Mouse (Mus musculus): ENCODE measurements around the gene Entpd6. TPM values are rescaled to one million over a fixed set of nuclear protein-coding genes. Genes with fewer than 3 reads are reported as not detected.

The Entpd6 gene
- 7.0 and 7.9 TPM in 2 replicates for total RNA-seq (2021)
- long read RNA-seq, transcript Entpd6-201 (14 exons, 2,540 nt) = major isoform, 9 of 22 reads
- long read RNA-seq, partial matches to known transcripts = 5 of 22 reads
- long read RNA-seq, other reads (novel, unspliced or antisense) = 8 of 22 reads

DNA sequence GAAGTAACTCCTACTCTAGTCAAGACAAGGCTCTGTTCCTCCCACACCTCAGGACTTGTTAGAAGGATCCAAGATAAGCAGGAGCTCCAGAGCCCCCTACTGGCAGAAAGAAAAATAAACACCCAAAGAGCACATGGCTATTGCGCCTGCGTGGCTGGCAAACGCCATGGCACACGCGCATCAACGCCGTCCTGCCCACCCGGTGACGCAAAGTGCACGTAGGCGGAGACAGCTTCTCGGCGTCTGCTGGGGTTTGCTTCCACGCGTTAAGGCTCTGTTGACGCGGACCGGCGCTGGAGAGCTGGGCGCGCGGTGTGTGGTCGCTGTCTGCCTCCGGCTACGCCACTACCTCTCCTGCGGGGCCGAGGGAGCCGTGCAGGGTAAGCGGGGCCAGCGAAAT, at the start of gene Entpd6:
Entpd6 (plus strand) TSS at position 189 of the 400 bp plus-strand sequence.
- DNase-seq = peak; percentile 92

DNA sequence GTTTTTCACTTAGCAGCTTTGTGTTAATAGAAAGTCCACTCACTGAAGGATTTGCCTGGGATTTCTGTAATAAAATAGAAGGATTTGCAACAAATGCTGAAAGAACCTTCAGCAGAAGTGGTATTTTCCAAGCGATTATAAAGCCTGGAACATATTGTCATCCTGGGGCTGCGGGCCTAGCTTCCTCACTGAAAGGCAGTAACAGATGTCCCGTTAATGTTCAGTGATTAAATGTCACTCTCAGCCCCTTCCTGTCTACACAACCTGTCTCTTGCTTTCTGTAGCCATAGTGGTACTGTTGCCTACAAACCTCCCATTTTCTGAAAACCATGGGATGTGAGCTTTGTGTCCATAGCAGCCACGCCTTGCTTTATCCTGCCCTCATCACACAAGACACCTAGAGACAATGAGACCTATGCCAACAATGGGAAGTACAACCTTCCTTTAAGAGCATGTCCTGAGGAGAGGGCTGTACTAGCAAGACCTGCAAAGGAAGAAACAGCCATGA, 36.6 kb upstream of the Entpd6 start:
- no peak for DNase-seq

DNA sequence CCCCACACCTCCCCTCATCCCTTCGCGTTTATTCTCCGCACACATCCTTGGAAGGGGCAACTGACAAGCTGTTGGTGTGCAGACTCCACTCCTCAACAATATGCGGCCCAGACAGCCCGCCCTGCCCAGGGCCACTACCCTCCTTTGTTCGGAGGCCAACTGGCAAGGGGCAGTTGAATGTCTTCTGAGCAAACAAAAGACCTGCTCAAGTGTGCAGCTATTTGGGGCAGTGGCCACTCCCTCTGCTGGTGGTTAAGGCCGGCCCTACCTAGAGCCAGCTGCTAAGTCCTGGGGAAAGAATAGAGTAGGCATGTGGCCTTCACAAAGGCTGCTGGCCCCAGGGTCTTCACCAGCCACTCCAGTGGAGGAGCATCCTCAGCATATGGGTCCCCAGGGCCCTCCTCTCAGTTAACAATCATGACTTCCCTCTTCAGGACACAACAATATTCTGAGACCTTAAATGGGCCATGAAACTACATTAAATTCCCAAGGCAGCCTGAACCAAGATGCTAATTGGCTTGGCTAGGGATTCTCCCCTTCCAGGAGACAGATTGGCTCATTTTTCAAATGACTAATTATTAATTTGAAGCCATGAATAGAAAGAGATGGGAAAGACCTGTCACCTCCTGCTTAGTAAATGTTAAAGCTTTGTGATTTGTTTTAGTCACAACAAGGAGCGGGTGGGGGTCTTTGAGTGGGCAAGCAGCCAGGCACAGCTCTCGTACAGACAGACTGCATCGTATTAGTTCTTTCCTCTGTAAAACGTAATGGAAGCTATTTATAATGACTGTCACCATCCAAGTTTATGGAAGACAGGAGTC, 12.9 kb upstream of the Entpd6 start:
- no peak for DNase-seq

DNA sequence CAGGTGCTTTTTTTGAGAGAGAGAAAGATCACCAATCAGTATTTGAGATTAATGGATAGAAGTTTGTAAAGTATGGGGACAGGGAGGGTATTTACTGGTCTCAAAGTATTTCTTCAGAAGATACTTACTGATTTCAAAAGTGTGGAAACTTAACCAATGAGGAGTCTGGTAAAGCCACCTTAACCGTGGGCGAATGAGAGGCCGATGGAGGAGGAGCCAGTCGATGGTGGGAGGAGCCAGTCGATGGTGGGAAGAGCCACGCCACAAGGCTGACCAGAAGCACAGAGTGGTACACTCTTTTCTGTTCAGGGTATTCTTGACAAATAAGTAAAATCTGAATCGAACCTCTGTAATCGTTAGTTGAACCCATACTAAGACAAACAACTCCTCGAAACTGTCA, 11.0 kb upstream of the Entpd6 start:
- no peak for DNase-seq

DNA sequence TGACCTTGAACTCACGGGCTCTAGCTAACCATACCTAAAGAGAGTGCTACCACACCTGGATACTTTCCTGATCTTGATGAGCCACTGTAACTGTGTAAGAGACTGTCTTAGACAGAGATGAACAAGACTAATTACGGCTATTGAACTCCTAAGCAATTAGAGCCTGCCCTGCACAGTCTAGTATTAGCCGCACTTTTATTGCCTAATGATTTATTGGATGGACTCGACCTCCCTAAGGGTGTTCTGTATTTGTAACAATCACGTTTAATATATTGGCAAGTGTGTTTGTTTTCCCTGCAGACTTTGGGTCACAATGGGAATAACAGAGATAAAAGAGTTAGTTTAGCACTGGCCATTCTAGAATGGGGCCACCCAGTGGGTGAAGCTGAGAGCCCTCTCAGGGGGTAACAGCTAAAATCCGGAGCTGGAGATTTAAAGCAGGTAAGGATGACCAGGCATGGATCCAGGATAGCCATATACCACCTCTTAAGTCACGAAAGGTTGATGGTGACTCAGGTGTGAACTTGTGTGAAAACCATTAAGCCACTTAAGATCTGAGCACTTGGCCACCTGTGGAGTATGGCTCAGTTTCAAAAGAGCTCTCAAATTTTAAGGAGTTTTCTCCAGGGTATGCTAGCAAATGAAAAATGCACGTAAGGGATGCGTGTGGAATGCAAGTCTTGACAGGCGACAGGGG, 8.5 kb upstream of the Entpd6 start:
- DNase-seq = no peak

DNA sequence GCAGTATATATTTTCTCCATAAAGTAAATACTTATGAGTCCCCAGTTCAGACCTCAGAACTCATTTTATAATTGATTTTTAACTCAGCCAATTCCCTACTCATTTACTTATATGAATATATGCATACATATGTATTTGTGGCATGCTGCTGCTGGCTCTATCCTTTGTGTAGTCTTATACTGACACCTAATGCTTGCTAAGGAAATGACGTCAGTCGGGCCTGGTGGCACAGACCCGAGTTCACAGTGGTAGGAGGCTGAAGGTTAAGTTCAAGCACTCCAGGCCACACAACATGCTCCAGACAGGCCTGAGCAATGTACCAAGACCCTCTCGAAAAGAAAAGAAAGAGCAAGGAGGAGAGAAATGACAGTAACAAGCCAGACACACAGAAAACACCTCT, 7.4 kb upstream of the Entpd6 start:
- no peak for DNase-seq

DNA sequence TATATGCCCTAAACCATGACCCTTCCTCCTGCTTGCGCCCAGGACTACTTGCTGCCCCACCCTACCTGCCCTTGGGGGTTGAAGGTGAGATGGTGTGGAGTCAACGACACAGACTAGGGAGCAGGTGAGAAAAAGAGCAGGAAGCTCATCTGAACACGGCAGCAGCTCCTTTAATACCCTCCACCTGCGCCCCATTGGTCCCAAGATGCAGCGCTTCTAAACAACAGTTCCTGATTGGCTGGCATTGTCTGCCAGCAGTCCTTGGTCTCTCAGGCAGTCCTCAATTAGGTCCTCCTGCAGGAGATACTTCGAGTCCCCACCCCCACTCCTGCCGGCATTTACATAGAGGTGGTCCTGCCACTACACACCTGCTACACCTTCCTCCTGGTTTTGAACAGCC, 3.8 kb upstream of the Entpd6 start:
- DNase-seq = no peak

DNA sequence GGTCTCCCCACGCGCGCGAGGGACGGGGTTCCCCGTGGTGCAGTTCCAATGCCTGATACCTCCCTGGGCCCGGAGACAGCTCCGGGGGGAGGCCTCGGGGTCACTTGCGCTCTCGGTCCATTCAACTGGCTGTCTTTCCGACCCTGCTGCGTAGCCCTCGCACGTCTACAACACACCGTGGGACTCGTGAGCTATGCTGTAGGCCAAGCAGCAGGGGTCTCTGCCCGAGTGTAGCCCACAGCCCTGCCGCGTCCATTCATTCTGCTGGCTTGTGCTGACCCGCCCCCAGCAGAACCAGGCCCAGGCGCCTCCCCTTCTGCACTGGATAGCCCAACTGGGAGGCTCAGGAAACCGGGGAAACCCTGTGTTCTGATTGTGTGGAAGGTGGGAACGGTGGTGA, 441 bp downstream of the Entpd6 start:
- peak; percentile 45 for DNase-seq

DNA sequence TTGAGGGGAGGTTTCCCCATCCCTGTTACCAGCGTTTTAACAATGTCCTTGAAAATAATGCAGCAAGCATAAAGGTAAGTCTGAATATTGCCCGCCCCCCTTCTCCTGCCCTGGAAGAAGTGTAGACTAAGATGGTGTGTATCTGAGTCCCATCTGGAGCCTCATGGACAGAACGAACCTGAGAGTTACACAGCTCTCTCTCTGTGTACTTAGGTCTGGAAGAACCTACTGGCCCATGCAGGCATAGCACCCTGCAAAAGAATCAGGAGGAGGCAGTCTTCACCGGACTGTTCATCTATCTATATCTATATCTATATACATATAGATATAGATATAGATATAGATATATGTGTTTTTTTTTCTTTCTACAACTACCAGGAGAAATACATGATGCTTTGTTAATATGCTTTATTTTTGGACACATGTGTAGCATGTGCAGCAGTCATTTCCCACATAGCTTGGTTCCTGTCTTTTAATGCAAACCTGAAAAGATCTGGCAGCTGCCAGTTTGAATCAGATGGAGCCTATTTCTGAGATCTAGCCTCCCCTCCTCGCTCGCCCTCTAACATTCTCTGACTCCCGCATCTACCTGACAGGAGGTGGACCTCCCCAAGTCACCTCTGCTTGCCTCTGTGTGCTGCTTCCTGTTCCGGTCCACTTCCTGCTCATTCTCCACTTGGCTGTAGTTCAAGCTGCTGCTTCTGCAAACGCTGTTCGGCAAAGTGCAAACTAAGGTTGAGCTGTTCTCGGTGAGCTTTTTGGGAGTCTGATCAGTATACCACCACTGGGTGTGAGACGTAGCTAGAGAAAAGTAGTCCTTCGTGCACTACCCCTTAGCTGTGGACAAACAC, 1.5 kb downstream of the Entpd6 start:
- no peak for DNase-seq

DNA sequence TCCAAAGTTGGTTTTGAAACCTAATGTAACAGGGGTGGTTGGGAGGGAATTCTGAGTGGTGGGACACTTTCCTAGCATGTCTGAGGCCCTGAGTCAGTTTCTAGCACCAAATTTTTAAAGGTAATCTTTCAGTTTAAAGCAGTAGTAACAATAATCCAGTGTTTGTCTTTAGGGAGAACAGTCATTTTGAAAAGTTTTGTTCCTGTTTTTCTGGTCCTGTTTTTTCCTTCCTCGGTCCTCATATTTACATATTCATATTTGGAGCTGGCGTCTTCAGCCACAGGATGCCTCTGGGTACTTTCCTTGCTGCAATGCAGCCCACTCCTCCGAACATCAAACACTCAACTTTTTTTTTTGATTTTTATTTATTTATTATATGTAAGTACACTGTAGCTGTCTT, 6.2 kb downstream of the Entpd6 start:
- DNase-seq = no peak

DNA sequence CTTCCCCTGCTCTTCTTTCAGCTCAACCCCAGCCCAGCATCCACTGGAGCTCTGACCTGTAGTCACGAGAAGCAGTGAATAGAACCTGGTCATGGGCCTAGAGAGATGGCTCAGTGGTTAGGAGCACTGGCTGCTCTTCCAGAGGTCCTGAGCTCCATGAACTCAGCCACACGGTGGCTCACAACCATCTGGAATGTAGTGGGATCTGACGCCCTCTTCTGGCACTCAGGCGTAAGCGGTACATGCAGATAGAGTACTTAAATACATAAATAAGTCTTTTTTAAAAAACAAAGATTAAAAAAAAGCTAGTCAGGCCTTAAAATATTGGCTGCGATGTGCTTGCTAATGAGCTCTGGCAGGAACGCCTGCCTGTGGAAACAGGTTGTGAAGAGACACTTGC, 12.6 kb downstream of the Entpd6 start:
- no peak for DNase-seq

DNA sequence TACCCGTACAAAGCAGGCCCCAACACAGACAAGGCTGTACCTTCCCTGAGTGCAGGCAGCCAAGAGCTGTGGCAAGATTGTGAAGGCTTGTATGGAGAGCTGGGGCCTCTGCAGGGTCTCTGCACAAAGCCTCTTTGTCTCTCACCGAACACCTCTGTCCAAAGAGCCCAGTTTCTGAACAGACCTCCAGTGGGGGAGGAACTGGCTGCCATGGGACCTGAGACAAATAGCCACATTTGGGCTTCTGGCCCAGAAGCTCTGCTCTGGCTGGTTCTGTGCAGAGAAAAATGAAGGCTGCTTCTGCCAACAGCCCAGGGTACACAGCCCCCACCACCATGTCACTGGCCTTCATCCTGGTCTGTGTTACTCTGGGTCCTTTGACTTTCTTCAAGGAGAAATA, 16.8 kb downstream of the Entpd6 start:
- DNase-seq = no peak

DNA sequence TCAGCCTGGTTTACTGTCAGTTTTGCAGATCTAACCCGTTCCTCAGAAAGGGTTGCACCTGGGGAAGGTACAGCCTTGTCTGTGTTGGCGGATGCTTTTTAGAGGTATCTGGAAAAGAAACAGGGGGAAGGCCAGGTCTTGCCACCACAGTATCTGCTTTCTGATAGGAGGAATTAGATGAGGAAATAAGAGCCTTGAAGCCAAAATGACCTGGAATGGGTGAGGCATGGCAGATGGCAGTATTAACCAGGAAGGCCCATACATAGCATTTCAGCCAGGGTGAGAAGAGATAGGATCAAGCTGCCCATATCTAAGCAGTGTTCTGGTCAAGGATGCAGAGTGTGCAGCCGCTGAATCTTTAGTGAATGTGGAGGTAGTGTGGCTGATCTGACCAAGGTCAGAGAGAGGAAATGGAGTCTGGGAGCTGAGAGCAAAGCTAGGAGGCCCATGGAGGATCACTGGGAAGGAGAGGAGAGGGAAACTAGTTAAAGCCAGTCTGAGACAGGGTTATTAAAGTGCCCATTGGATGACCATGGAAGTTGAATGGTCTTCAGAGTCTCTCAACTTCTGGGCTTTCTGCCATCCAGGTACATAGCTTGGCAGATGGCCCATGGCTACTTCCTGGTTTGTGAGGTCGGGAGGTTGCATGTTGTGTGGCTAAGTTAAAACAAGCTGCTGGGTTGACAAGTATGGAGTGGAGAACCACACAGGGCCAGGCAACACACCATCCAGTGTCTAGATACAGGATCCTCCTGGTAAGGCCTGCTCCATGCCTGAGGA, 17.4 kb downstream of the Entpd6 start:
- DNase-seq = no peak

DNA sequence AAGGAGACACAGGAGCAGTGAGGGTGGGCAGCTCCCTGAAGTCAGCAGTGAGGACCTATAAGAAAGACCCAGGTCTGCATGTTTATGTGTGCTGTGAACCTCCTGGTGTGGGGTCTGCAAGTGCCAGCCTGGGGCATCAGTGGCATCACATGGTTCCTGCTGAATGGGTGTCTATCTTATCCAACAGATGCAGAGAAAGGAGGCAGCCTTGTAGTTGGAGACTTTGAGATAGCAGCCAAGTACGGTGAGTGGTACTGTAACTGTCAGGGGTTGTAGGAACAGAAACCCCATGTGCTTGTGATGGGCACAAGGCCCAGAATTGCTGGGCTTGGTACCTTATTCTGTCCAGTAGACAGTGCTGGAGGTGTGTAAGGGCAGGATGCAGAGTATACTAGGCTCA, 19.8 kb downstream of the Entpd6 start:
- no peak for DNase-seq

DNA sequence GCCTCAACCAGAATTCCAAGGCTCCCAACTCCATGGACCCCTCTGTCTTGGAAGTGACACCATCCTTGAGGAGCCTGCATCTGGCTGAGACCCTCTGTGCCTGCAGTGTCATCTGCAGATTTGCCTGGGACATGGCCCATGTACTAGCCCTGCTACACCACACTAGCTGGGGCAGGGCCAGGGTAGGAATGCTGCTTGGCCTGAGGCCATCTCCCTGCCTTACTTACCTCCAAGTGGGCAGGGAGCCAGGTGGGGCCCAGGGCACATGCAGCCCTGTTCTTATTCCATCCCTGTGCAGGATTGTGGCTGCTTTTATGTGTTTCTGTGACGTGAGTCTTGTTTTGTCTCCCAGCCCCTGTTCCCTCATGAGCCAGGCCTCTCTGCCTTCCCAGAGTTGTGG, 21.9 kb downstream of the Entpd6 start:
- peak; percentile 66 for DNase-seq

DNA sequence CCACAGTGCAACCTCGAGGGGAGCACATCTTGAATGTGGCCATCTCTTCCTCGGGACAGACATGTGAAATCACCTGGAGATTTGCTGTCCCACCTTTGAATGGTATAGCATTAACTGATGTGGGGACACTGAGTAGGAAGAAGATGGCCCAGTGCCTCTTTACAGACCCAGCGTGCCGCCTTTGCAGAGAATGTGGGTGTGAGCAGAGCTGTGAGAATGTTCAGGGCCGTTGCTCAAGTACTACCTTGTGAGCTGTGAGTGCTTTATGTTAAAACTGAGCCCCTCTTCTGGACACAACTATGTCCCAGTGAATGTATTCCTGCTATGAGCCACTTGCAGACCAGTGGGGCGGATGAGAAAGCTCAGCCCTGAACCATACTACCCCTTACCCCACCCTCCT, 22.3 kb downstream of the Entpd6 start:
- no peak for DNase-seq

DNA sequence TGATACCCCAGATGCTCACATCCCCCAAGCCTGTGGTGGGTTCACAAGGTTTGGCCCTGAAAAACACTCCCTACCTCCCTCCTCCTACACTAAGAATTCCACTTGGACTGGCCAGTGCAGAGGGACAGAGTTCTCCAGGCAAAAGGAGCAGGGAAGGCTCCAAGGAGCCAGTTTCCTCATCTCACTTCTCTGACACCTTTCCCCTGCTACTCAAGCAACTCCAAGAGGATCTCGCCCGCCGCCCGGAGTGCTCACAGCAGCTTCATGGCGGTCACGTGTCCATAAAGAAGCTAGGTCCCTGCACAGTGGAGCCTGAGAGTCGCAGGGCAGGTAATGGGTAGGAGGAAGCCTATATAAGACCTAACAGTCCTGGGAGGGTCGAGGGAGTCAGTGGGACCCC, 23.2 kb downstream of the Entpd6 start:
- no peak for DNase-seq

DNA sequence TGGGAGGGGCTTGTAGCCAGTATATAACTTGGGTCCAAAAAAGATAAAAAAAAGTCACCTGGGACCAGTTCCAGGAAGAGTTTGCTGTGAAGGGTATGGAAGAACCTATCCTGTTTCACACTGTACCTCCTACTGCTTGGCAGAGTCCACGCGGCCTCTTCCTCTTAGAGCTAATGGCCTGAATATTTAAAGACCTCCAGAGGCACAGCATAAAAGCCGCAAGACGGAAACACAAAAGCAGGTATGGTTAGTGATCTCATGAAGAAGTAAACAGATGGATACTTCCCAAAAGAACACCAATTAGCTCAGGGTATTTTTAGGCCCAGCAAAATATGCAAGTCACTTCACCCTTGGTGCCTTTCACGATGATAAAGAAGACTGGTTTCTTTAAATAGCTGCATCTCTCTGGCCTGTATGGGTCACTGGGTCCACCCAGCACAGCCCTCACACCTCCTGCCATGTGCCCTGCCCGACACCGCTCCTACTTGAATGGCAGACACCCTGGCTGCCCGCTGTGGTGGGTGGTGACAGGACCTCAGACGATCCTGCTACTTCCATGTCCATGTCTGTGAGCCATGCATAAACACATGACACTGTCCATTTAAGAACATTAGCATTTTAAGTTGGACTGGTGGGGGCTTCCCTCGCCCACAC, 23.8 kb downstream of the Entpd6 start:
- no peak for DNase-seq

DNA sequence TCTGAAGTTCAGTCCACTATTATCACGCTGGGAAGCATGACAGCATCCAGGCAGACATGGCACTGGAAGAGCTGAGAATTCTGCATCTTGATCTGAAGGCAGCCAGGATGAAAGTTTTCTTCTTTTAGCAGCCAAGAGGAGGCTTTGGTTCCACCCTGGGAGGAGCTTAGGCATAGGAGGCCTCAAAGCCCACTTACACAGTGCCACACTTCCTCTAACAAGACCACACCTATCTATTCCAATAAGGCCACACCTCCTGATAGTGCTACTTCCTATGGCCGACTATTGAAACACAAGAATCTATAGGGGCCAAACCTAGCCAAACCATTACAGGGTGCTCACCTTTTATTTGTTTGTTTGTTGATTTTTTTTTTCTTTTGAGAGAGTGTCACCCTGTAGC, 34.0 kb downstream of the Entpd6 start:
- no peak for DNase-seq

DNA sequence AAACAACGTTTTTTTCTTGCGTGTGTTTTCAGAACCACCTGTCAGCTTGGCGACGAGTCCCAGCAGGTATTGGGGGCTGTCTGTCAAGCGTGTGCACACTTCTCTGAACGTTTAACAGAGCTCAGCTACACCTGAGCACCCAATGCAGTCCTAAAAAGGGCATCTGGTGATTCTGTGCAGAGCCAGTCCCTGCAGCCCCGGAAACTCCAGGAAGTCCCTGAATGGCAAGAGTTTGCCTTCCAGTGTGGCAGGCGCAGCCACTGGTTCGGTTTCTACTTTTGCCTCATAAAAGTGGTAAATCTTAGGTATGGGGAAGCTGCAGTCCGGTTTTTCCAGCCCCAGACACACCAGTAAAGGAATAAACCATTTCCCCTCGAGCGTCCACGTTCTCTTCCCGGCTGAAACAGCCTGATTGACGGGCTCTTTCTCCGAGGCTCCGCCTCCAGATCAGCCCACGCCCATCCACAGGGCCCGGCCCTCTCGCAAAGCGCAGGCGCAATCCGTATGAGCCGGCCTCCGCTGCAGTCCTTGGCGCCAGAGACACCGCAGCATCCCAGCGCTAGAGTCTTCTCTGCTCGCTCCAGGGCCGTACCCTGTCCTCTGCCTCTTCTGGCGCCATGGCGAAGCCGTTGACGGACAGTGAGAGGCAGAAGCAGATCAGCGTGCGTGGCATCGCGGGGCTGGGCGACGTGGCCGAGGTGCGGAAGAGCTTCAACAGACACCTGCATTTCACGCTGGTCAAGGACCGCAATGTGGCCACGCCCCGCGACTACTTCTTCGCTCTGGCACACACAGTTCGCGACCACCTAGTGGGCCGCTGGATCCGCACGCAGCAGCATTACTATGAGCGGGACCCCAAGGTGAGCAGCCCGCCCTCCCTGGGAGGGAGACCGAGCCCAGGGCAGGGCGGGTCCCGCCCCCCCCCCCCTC, 37.7 kb downstream of the Entpd6 start, which contains the start of gene Pygb:
Pygb (plus strand) TSS at position 485 of the 930 bp plus-strand sequence.
- peak; percentile 89 for DNase-seq
